ENCODE assay signal across 25 mouse cellular contexts in genomic region chr3:90347847-90348246, GRCm38 (mm10). TPM values are rescaled to one million over a fixed set of nuclear protein-coding genes. Genes with fewer than 3 reads are reported as not detected.
DNase-seq lines count a peak whose midpoint lies in the region; ATAC-seq and TF ChIP-seq lines count a peak whose summit lies in the region.
"Had no signal": no experiment of that assay in that cellular context is flagged by ENCODE, and none has a peak within 500 bp of the region (broad histone marks: within the 10 kb centered on the region; RNA-seq: fewer than 3 reads in every experiment).

No protein-coding gene starts in this region.

- no peak overlapping the region for H3K4me2 ChIP-seq in kidney, embryonic 14.5 days (replicated peaks; ENCODE audit: low read depth, low read length)
- H3K4me2 ChIP-seq: embryonic facial prominence, embryonic 15.5 days; heart, embryonic 13.5 days; kidney, embryonic 15.5 days; midbrain, embryonic 15.5 days; stomach, embryonic 15.5 days had no signal

- H3K4me1 ChIP-seq in kidney, embryonic 14.5 days (ENCODE audit: control insufficient read depth, insufficient read depth, low read length), result no peaks in the 10 kb centered on the region
- H3K4me1 ChIP-seq: embryonic facial prominence, embryonic 15.5 days; heart, embryonic 13.5 days; kidney, embryonic 15.5 days; midbrain, embryonic 15.5 days; stomach, embryonic 15.5 days had no signal

- H3K36me3 ChIP-seq in kidney, embryonic 14.5 days (ENCODE audit: control insufficient read depth, insufficient read depth, low read length), result peaks cover 56% of the 10 kb centered on the region

- WGBS in kidney, embryonic 14.5 days, result 98% methylated on average over 4 of the region's 4 CpGs

- no peak for DNase-seq in gastrocnemius, adult 2 months
- DNase-seq in gastrocnemius, postnatal 25 days, result no peak
- DNase-seq in layer of hippocampus, adult 2 months (ENCODE audit: low spot score in 2 of 2), result no peak
- no peak for DNase-seq in layer of hippocampus, adult 18-20 months (ENCODE audit: low spot score in 2 of 2)
- DNase-seq in 3T3-L1 (ENCODE audit: low read depth, low spot score) (peak; percentile 42), ES-CJ7 (ENCODE audit: low read depth, low spot score) (peak; percentile 48)
- no peak for DNase-seq in thymus, postnatal 14 days
- DNase-seq: adrenal gland, postnatal 10 days; B cell, adult 2 months; cerebellum, adult 8-10 months; cerebellum, postnatal 36 days; embryo, embryonic 11 days; heart, postnatal 14 days; kidney, postnatal 4 days; lung, adult 18-20 months; lung, postnatal 4 days; right cerebral cortex, postnatal 4 days had no signal

- no peaks in the 10 kb centered on the region for H3K27me3 ChIP-seq in kidney, embryonic 14.5 days (ENCODE audit: control insufficient read depth, insufficient read depth, low read length)
- H3K27me3 ChIP-seq: embryonic facial prominence, embryonic 15.5 days; heart, embryonic 13.5 days; kidney, embryonic 15.5 days; midbrain, embryonic 15.5 days; stomach, embryonic 15.5 days had no signal

- no peak overlapping the region for H3K27ac ChIP-seq in gastrocnemius, adult 2 months
- H3K27ac ChIP-seq in layer of hippocampus, adult 2 months, result no peak overlapping the region
- no peak overlapping the region for H3K27ac ChIP-seq in kidney, embryonic 14.5 days (ENCODE audit: low read depth, low read length)
- H3K27ac ChIP-seq: embryonic facial prominence, embryonic 15.5 days; heart, embryonic 13.5 days; kidney, embryonic 15.5 days; midbrain, embryonic 15.5 days; stomach, embryonic 15.5 days had no signal

- no peaks in the 10 kb centered on the region for H3K9me3 ChIP-seq in kidney, embryonic 14.5 days (ENCODE audit: control insufficient read depth, low read length)
- H3K9me3 ChIP-seq: embryonic facial prominence, embryonic 15.5 days; heart, embryonic 13.5 days; kidney, embryonic 15.5 days; midbrain, embryonic 15.5 days; stomach, embryonic 15.5 days had no signal

- peak; percentile 32; the same call in 1 of the 2 replicates for TF ChIP-seq CTCF in gastrocnemius, adult 2 months (IDR thresholded peaks at IDR 0.05)
- peak; percentile 46 for TF ChIP-seq CTCF in layer of hippocampus, adult 2 months (conservative IDR thresholded peaks at IDR 0.05)

- no peak overlapping the region for H3K4me3 ChIP-seq in gastrocnemius, adult 2 months
- no peak overlapping the region for H3K4me3 ChIP-seq in layer of hippocampus, adult 2 months
- no peak overlapping the region for H3K4me3 ChIP-seq in kidney, embryonic 14.5 days (ENCODE audit: low read length)
- H3K4me3 ChIP-seq: embryonic facial prominence, embryonic 15.5 days; heart, embryonic 13.5 days; kidney, embryonic 15.5 days; midbrain, embryonic 15.5 days; myocyte; stomach, embryonic 15.5 days had no signal

- no peak for ATAC-seq in kidney, embryonic 14.5 days (ENCODE audit: low FRiP score, low TSS enrichment)
- ATAC-seq: forebrain, embryonic 14.5 days; midbrain, embryonic 15.5 days had no signal

- intact Hi-C loops in gastrocnemius, adult 2 months (cut with DNase I), result loop anchor here (5.0 kb wide), 1 partner anchor 51 kb away; no protein-coding TSS in a partner anchor

- H3K9ac ChIP-seq in kidney, embryonic 14.5 days (ENCODE audit: low read depth, low read length), result no peak overlapping the region
- H3K9ac ChIP-seq: embryonic facial prominence, embryonic 15.5 days; heart, embryonic 13.5 days; kidney, embryonic 15.5 days; midbrain, embryonic 15.5 days; stomach, embryonic 15.5 days had no signal

RNA-seq across cellular contexts. Expression of gene Slc27a3, which starts 41.9 kb away (rescaled TPM):
- total RNA-seq in gastrocnemius, adult 2 months (2021), result 1 to 10 TPM in 1 of 2 experiments, under 1 TPM in 1; 0.97 to 1.3 TPM
- total RNA-seq in gastrocnemius, postnatal 25 days (2021), result 1 to 10 TPM; 1.5 to 1.7 TPM
- total RNA-seq in layer of hippocampus, adult 2 months (2021), result 10 to 100 TPM; 15.0 to 17.2 TPM
- 10 to 100 TPM; 12.3 to 12.7 TPM for total RNA-seq in layer of hippocampus, adult 18-20 months (2021)
- polyA plus RNA-seq in kidney, embryonic 14.5 days (2014; fragmentation: Nextera tagmentation; extraction: Ambion mirVana), result 8.2 and 12.3 TPM in 2 replicates

RNA-seq across cellular contexts. Expression of gene Gatad2b, which starts 54.9 kb away (rescaled TPM):
- 10 to 100 TPM; 50.2 to 53.9 TPM for total RNA-seq in gastrocnemius, adult 2 months (2021)
- total RNA-seq in gastrocnemius, postnatal 25 days (2021), result 10 to 100 TPM; 37.2 to 40.0 TPM
- total RNA-seq in layer of hippocampus, adult 2 months (2021), result 100 to 1,000 TPM; 107 to 108 TPM
- total RNA-seq in layer of hippocampus, adult 18-20 months (2021), result 100 to 1,000 TPM; 104 to 106 TPM
- 24.5 and 25.4 TPM in 2 replicates for polyA plus RNA-seq in kidney, embryonic 14.5 days (2014; fragmentation: Nextera tagmentation; extraction: Ambion mirVana)

Comparison
In these comparisons a context has a peak if more than half of its experiments do, and no peak if none do; other contexts are left out.
1. DNase-seq: peak in 3T3-L1 (single experiment) and ES-CJ7 (single experiment); none in gastrocnemius, adult 2 months (single experiment), gastrocnemius, postnatal 25 days (single experiment), layer of hippocampus, adult 2 months (0 of 2), layer of hippocampus, adult 18-20 months (0 of 2) and thymus, postnatal 14 days (single experiment).
2. RNA of gene Slc27a3, which starts 41.9 kb away (total RNA-seq): 15.0 to 17.2 TPM in layer of hippocampus, adult 2 months and 12.3 to 12.7 TPM in layer of hippocampus, adult 18-20 months; 1.5 to 1.7 TPM in gastrocnemius, postnatal 25 days and 0.97 to 1.3 TPM in gastrocnemius, adult 2 months; every median in the first group is over 4 times any median in the second.